Mouse (Mus musculus): Measurements from ENCODE around the gene 1700025F22Rik.
"Not testable (repeated sequence)": the region's sequence is repeated elsewhere in the genome, so short reads cannot be mapped to it uniquely, and the experiment has no call there.

The 1700025F22Rik gene

GRCm38 (mm10) chr19:11165172-11165571, at the start of gene 1700025F22Rik:
1700025F22Rik (minus strand) TSS chr19:11165320.
- no peak for DNase-seq (ENCODE audit: low spot score in 2 of 2)

DNA sequence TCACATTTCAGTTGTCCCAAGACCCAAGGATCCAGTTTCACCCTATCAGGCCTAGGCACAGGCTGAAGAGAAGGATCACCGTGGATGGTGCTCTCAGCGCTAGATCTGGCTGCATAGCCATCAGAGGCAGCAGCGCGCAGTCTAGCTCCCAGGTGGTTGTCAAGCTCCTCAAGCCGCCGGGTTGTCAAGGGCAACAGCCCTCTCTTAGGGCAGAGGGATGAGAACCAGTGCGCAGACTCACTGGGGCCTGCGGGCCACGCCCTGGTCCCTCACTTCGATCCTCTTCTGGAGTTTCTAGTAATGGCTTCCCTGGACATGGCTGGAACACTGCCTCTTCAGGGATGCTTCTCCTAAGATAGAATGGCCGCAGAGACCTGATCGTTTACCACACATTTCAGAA, 31.4 kb upstream of the 1700025F22Rik start, which contains the start of gene Ms4a13:
Ms4a13 (minus strand) TSS at position 192 of the 400 bp plus-strand sequence.
- no peak for DNase-seq (ENCODE audit: low spot score in 2 of 2)

DNA sequence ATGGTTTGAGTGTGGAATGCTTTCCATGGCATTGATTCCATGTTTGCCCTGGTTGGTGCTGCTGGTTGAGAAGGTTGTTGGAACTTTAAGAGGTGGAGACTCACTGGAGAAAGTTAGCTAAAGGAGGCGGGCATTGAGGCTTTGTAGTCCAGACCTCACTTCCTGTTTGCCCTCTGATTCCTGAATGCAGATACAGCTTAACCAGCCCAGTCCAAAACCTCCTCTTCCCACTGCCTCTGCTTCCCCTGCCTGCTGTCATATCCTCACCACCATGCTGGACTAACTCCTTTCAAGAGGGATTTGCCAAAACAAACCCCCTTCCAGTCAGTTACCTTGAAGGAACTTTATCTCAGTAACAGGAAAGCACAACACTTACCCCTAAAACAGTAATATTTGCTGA, 27.4 kb upstream of the 1700025F22Rik start:
- no peak for DNase-seq (ENCODE audit: low spot score in 2 of 2)

GRCm38 (mm10) chr19:11184121-11184520, 19.0 kb upstream of the 1700025F22Rik start:
- DNase-seq (ENCODE audit: low spot score in 2 of 2): no peak

GRCm38 (mm10) chr19:11177464-11177863, 12.3 kb upstream of the 1700025F22Rik start:
- no peak for DNase-seq (ENCODE audit: low spot score in 2 of 2)

DNA sequence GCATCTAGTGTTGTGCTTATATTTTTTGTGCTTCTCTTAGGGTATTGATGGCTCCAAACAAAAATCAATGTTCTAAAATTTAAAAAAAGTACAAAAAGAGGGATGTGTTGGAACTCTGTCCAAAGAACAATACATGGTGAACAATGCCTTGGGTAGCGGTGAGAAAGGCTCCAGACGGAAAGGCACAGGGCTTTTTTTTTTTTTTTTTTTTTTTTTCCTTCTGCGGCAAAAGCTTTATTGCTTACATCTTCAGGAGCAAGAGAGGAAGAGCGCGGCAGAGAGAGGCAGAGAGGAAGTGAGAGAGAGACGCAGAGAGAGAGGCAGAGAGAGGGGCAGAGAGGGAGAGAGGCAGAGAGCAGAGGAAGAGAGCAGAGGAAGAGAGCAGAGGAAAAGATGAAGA, 7.2 kb downstream of the 1700025F22Rik start:
- not testable (repeated sequence) for DNase-seq (ENCODE audit: low spot score in 2 of 2)

DNA sequence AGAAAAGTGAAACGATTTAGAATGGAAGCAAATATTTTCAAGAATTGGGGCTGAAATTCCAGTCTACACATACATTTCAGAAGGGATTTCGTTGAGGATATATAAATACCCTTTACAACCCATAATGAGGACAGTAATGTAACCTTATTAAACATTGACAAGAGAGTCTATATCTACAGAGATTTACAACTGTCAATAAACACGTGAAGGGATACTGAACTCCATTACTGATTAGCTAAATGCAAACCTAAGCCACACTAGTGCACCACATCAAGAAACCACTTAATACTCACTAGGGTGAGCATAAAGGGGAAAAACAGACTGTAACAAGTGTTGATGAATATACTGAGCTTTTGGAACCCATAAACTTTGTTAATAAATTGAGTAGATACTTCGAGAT, 29.8 kb downstream of the 1700025F22Rik start:
- DNase-seq (ENCODE audit: low spot score in 2 of 2): no peak

DNA sequence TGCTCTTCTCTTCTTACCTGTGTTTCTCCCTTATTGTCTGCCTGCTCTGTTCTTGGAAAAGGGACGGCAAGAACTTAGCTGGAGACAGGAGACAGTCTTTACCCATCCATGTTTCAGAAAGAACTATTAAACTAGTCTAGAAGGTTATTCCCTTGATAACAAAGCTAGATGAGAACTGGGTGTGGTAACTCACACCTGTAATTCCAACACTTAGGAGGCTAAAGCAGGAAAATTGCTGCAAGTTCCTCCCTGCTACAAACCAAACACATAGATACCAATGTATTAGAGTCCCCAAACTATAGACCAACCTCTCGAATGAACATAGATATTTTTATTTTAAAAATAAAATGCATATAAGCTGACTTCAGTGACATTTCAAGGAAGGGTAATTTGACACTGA, 30.3 kb downstream of the 1700025F22Rik start:
- DNase-seq (ENCODE audit: low spot score in 2 of 2): no peak

DNA sequence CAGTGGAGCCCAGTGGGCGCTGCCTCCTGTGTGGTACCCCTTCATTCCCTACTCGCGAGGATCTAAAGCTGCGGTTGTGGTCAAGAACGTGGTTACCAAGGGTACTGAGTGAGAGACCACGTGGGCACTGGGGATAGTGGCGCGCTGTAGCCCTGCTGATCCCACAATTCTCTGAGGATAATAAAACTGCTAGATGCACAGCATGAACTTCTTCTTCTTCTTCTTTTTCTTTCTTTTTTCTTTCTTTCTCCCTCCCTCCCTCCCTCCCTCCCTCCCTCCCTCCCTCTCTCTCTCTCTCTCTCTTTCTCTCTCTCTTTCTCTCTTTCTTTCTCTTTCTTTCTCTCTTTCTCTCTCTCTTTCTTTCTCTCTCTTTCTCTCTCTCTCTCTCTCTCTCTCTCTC, 34.3 kb downstream of the 1700025F22Rik start, which contains the start of gene 1700017D01Rik:
1700017D01Rik (minus strand) TSS at position 101 of the 400 bp plus-strand sequence.
- DNase-seq (ENCODE audit: low spot score in 2 of 2): not testable (repeated sequence)

GRCm38 (mm10) chr19:11129702-11130101, 35.4 kb downstream of the 1700025F22Rik start:
- DNase-seq (ENCODE audit: low spot score in 2 of 2): no peak

DNA sequence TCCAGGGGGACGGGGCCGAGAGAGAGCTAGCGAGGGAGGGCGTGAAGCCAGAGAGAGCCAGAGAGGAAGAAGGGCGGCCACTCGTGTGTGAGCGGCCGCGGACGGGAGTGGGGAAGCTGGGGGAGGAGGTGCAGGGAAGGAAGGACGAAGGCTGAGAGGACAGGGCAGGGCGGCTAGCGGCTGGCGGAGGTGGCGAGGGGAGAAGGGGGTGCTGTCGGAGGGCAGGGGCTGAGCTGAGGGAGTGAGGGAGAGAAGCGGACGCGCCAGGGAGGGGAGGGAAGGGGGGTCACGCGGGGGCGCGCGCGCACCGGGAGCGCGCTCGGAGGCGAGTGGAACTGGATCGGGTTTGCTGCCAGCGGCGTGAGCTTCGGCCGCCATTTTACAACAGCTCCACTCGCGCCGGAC, 44.1 kb downstream of the 1700025F22Rik start:
- DNase-seq (ENCODE audit: low spot score in 2 of 2): not testable (repeated sequence)

DNA sequence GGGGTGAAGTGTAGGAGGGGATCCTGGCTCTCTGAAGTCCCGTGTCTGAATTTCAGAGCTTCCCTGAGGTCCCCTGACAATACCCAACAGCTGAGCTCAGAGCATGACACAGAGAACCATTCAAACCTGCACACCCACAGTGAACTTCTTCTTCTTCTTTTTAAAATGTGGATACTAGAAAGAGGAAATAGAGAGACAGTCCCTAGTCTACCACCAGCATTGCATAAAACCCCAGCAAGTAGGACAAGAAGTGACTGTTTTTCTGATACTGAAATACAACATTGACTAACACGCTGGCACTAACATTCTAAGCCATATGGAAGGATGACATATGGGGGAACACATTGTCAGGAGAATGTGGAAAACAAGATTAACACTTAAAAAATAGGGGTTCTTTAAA, 45.8 kb downstream of the 1700025F22Rik start:
- no peak for DNase-seq (ENCODE audit: low spot score in 2 of 2)

- DNase-seq (ENCODE audit: low spot score in 2 of 2): no peak
Measured at GRCm38 (mm10) chr19:11107746-11108145, 57.4 kb downstream of the 1700025F22Rik start.

DNA sequence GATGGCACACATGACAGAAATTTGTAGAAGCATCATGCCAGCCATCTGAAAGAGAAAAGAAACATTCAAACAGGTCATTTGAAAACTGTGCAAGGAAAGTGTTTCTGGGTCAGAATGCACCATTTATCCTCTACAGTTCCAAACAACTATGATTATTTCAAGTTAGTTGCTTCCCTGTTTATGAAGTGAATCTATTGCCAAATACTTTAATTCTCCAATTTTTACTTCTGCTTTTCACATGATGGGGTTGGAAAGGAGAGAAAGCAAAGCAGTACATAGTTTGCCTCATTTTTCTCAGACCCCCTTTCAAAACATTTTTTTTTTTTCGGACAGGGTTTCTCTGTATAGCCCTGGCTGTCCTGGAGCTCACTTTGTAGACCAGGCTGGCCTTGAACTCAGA, 63.2 kb downstream of the 1700025F22Rik start:
- DNase-seq (ENCODE audit: low spot score in 2 of 2): no peak

- no peak for DNase-seq (ENCODE audit: low spot score in 2 of 2)
Measured at GRCm38 (mm10) chr19:11098401-11098800, 66.7 kb downstream of the 1700025F22Rik start.

DNA sequence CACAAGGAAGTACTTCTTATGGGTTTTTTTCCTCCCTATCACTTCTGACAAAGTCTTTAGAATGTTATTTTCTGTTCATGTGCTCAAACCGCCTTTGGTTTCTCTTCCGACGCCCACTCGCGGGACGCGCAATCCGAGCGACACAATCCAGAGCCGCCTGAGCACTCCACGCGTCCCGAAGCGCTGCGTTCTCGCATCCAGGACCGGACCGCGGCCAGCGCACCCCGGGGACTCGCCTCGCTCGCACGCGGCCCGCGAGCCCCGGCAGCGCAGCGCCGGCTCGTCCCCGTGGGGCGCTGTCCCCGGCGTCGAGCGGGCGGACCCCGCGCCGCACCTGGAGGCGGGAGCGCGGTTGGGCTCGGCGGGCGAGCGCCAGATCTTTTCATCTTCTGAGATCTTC, 73.0 kb downstream of the 1700025F22Rik start:
- not testable (repeated sequence) for DNase-seq (ENCODE audit: low spot score in 2 of 2)
